Comparison of ENCODE assay signal across 8 mouse cellular contexts in genomic region chr11:114851608-114852310, GRCm38 (mm10). TPM values are rescaled to one million over a fixed set of nuclear protein-coding genes. Genes with fewer than 3 reads are reported as not detected.
DNase-seq lines count a peak whose midpoint lies in the region; ATAC-seq lines count a peak whose summit lies in the region.

No protein-coding gene starts in this region.

- H3K4me2 ChIP-seq in hindbrain, embryonic 11.5 days (replicated peaks; ENCODE audit: low read depth, low read length) = peak overlapping the region; percentile 96
- H3K4me2 ChIP-seq in limb, embryonic 11.5 days (ENCODE audit: low read depth, severe bottlenecking) = peak overlapping the region; percentile 99
- peak overlapping the region; percentile 89 for H3K4me2 ChIP-seq in stomach, embryonic 16.5 days (ENCODE audit: low read depth, low read length)

- peaks cover 46% of the 10 kb centered on the region for H3K27me3 ChIP-seq in hindbrain, embryonic 11.5 days (ENCODE audit: control insufficient read depth, insufficient read depth, low read length)
- no peaks in the 10 kb centered on the region for H3K27me3 ChIP-seq in limb, embryonic 11.5 days (ENCODE audit: control insufficient read depth, insufficient read depth, low read length)
- H3K27me3 ChIP-seq in stomach, embryonic 16.5 days (ENCODE audit: control insufficient read depth, insufficient read depth, low read length) = no peaks in the 10 kb centered on the region

- no peaks in the 10 kb centered on the region for H3K9me3 ChIP-seq in hindbrain, embryonic 11.5 days (ENCODE audit: control insufficient read depth, low read length)
- no peaks in the 10 kb centered on the region for H3K9me3 ChIP-seq in limb, embryonic 11.5 days (ENCODE audit: control insufficient read depth, low read length)
- H3K9me3 ChIP-seq in stomach, embryonic 16.5 days (replicated peaks; ENCODE audit: control insufficient read depth, low read length) = no peaks in the 10 kb centered on the region

- H3K4me1 ChIP-seq in hindbrain, embryonic 11.5 days (replicated peaks; ENCODE audit: control insufficient read depth, insufficient read depth, low read length) = peaks cover 15% of the 10 kb centered on the region
- peaks cover 21% of the 10 kb centered on the region for H3K4me1 ChIP-seq in limb, embryonic 11.5 days (ENCODE audit: control insufficient read depth, insufficient read depth, low read length)
- peaks cover 4% of the 10 kb centered on the region; the same call in 1 of the 2 replicates for H3K4me1 ChIP-seq in stomach, embryonic 16.5 days (ENCODE audit: control insufficient read depth, insufficient read depth, low read length)

- H3K27ac ChIP-seq in hindbrain, embryonic 11.5 days (ENCODE audit: low read depth, low read length) = peak overlapping the region; percentile 30; the same call in 1 of the 2 replicates
- peak overlapping the region; percentile 90 for H3K27ac ChIP-seq in limb, embryonic 11.5 days (replicated peaks; ENCODE audit: low read depth, low read length)
- peak overlapping the region; percentile 90 for H3K27ac ChIP-seq in stomach, embryonic 16.5 days (ENCODE audit: low read length)

- under 1% methylated on average over 52 of the region's 65 CpGs for WGBS in hindbrain, embryonic 11.5 days
- WGBS in limb, embryonic 11.5 days = under 1% methylated on average over 65 of the region's 65 CpGs
- whole genome bisulfite sequencing in stomach, embryonic 16.5 days = under 1% methylated on average over 60 of the region's 65 CpGs

- H3K4me3 ChIP-seq in hindbrain, embryonic 11.5 days (ENCODE audit: low read depth, low read length) = peak overlapping the region; percentile 58
- peak overlapping the region; percentile 90 for H3K4me3 ChIP-seq in limb, embryonic 11.5 days (ENCODE audit: low read depth, low read length)
- H3K4me3 ChIP-seq in stomach, embryonic 16.5 days (replicated peaks; ENCODE audit: low read length) = peak overlapping the region; percentile 76

- H3K9ac ChIP-seq in hindbrain, embryonic 11.5 days (ENCODE audit: low read depth, low read length) = peak overlapping the region; percentile 34
- peak overlapping the region; percentile 90 for H3K9ac ChIP-seq in limb, embryonic 11.5 days (ENCODE audit: low read length)
- H3K9ac ChIP-seq in stomach, embryonic 16.5 days (ENCODE audit: low read length) = peak overlapping the region; percentile 87

- H3K36me3 ChIP-seq in hindbrain, embryonic 11.5 days (ENCODE audit: control insufficient read depth, insufficient read depth, low read length) = no peaks in the 10 kb centered on the region
- no peaks in the 10 kb centered on the region for H3K36me3 ChIP-seq in limb, embryonic 11.5 days (ENCODE audit: control insufficient read depth, insufficient read depth, low read length)
- no peaks in the 10 kb centered on the region for H3K36me3 ChIP-seq in stomach, embryonic 16.5 days (ENCODE audit: control insufficient read depth, insufficient read depth, low read length)

- peak; percentile 80 for DNase-seq in adrenal gland, adult 2 months
- peak; percentile 94 for DNase-seq in cerebellum, adult 9-10 months
- peak; percentile 75 for DNase-seq in hindbrain, embryonic 11.5 days (ENCODE audit: low spot score)
- DNase-seq in limb, embryonic 11.5 days (ENCODE audit: low spot score) = peak; percentile 88
- DNase-seq in thymus, postnatal 36 days = no peak

- ATAC-seq in frontal cortex, adult (ENCODE audit: low TSS enrichment) = peak; percentile 34; the same call in 1 of the 2 replicates
- ATAC-seq in hindbrain, embryonic 11.5 days (ENCODE audit: low FRiP score) = peak; percentile 67
- ATAC-seq in limb, embryonic 11.5 days (ENCODE audit: insufficient number of reproducible peaks, low FRiP score, low TSS enrichment, low read depth) = peak; percentile 54; the same call in 1 of the 2 replicates
- ATAC-seq in megakaryocyte-erythroid progenitor cell, adult 5-6 weeks (replicated peaks; ENCODE audit: low FRiP score, low TSS enrichment, poor library complexity, severe bottlenecking) = 0 out of 2 replicates have a peak, but pooled peaks have one; percentile 12
- ATAC-seq in stomach, embryonic 16.5 days (ENCODE audit: insufficient read depth, low FRiP score) = peak; percentile 68

RNA-seq across cellular contexts. Expression of gene Gprc5c, which starts 0.8 kb away (rescaled TPM):
- total RNA-seq in adrenal gland, adult 2 months (2021) = 1 to 10 TPM; 4.0 to 7.1 TPM
- polyA plus RNA-seq in adrenal gland, adult 2 months (2012; rRNA removed) = 5.2 and 7.6 TPM in 2 replicates
- polyA plus RNA-seq in hindbrain, embryonic 11.5 days (2014; fragmentation: Nextera tagmentation; extraction: Ambion mirVana) = 17.7 and 18.3 TPM in 2 replicates
- 38.8 and 41.1 TPM in 2 replicates for polyA plus RNA-seq in limb, embryonic 11.5 days (2014; fragmentation: Nextera tagmentation; extraction: Ambion mirVana)
- total RNA-seq in megakaryocyte-erythroid progenitor cell, adult 5-6 weeks (2014; fragmentation: Nextera tagmentation) = not detected in 2 replicates
- total RNA-seq in megakaryocyte-erythroid progenitor cell, adult 5-6 weeks (2017) = not detected in 2 replicates
- polyA plus RNA-seq in stomach, embryonic 16.5 days (2015; fragmentation: Nextera tagmentation; extraction: Ambion mirVana) = 23.0 and 23.7 TPM in 2 replicates

RNA-seq across cellular contexts. Expression of gene Cd300a, which starts 38.1 kb away (rescaled TPM):
- 1 to 10 TPM; 1.5 TPM for total RNA-seq in adrenal gland, adult 2 months (2021)
- polyA plus RNA-seq in adrenal gland, adult 2 months (2012; rRNA removed) = 0.80 and 0.81 TPM in 2 replicates
- 0.92 and 1.0 TPM in 2 replicates for polyA plus RNA-seq in hindbrain, embryonic 11.5 days (2014; fragmentation: Nextera tagmentation; extraction: Ambion mirVana)
- polyA plus RNA-seq in limb, embryonic 11.5 days (2014; fragmentation: Nextera tagmentation; extraction: Ambion mirVana) = 0.45 and 0.61 TPM in 2 replicates
- total RNA-seq in megakaryocyte-erythroid progenitor cell, adult 5-6 weeks (2014; fragmentation: Nextera tagmentation) = 0.52 and 1.9 TPM in 2 replicates
- 1.3 and 5.7 TPM in 2 replicates for total RNA-seq in megakaryocyte-erythroid progenitor cell, adult 5-6 weeks (2017)
- 2.3 and 2.5 TPM in 2 replicates for polyA plus RNA-seq in stomach, embryonic 16.5 days (2015; fragmentation: Nextera tagmentation; extraction: Ambion mirVana)

RNA-seq across cellular contexts. Expression of gene Gpr142, which starts 53.0 kb away (rescaled TPM):
- not detected for total RNA-seq in adrenal gland, adult 2 months (2021)
- polyA plus RNA-seq in adrenal gland, adult 2 months (2012; rRNA removed) = not detected in 2 replicates
- polyA plus RNA-seq in hindbrain, embryonic 11.5 days (2014; fragmentation: Nextera tagmentation; extraction: Ambion mirVana) = 0.20 and 0.45 TPM in 2 replicates
- 0.13 TPM in 1 of 2 replicates, not detected in the other for polyA plus RNA-seq in limb, embryonic 11.5 days (2014; fragmentation: Nextera tagmentation; extraction: Ambion mirVana)
- total RNA-seq in megakaryocyte-erythroid progenitor cell, adult 5-6 weeks (2014; fragmentation: Nextera tagmentation) = not detected in 2 replicates
- not detected in 2 replicates for total RNA-seq in megakaryocyte-erythroid progenitor cell, adult 5-6 weeks (2017)
- 0.36 and 0.41 TPM in 2 replicates for polyA plus RNA-seq in stomach, embryonic 16.5 days (2015; fragmentation: Nextera tagmentation; extraction: Ambion mirVana)

RNA-seq across cellular contexts. Expression of gene Btbd17, which starts 56.0 kb away (rescaled TPM):
- total RNA-seq in adrenal gland, adult 2 months (2021) = not detected
- polyA plus RNA-seq in adrenal gland, adult 2 months (2012; rRNA removed) = 0.24 and 0.32 TPM in 2 replicates
- polyA plus RNA-seq in hindbrain, embryonic 11.5 days (2014; fragmentation: Nextera tagmentation; extraction: Ambion mirVana) = 39.2 and 46.2 TPM in 2 replicates
- 0.09 and 0.65 TPM in 2 replicates for polyA plus RNA-seq in limb, embryonic 11.5 days (2014; fragmentation: Nextera tagmentation; extraction: Ambion mirVana)
- not detected in 2 replicates for total RNA-seq in megakaryocyte-erythroid progenitor cell, adult 5-6 weeks (2014; fragmentation: Nextera tagmentation)
- total RNA-seq in megakaryocyte-erythroid progenitor cell, adult 5-6 weeks (2017) = not detected in 2 replicates
- polyA plus RNA-seq in stomach, embryonic 16.5 days (2015; fragmentation: Nextera tagmentation; extraction: Ambion mirVana) = 0.65 and 1.3 TPM in 2 replicates

Comparison
In these comparisons a context has a peak if more than half of its experiments do, and no peak if none do; other contexts are left out.
1. DNase-seq: peak in adrenal gland, adult 2 months (single experiment), cerebellum, adult 9-10 months (single experiment), hindbrain, embryonic 11.5 days (single experiment) and limb, embryonic 11.5 days (single experiment); none in thymus, postnatal 36 days (0 of 2).
2. ATAC-seq: peak in every context shown above with its lines; median percentile 68 in stomach, embryonic 16.5 days; 67 in hindbrain, embryonic 11.5 days; 54 in limb, embryonic 11.5 days; 34 in frontal cortex, adult; 12 in megakaryocyte-erythroid progenitor cell, adult 5-6 weeks.
3. H3K27ac ChIP-seq: peak in every context shown above with its lines; median percentile 90 in limb, embryonic 11.5 days; 90 in stomach, embryonic 16.5 days; 30 in hindbrain, embryonic 11.5 days.
4. H3K9ac ChIP-seq: peak in every context shown above with its lines; median percentile 90 in limb, embryonic 11.5 days; 87 in stomach, embryonic 16.5 days; 34 in hindbrain, embryonic 11.5 days.
5. Peak in every context shown above with its lines, with median percentiles within 50 percentile points of each other: H3K4me2 ChIP-seq and H3K4me3 ChIP-seq.